Mouse (Mus musculus) heart, postnatal 10 days (tissue): ENCODE data around the gene Ckmt2. TPM values are rescaled to one million over a fixed set of nuclear protein-coding genes. Genes with fewer than 3 reads are reported as not detected.

ENCODE experiments used
- DNase-seq, 2 experiments: peaks; one replicate each; pipeline ENCODE4 v3.0.0; 2021
- intact Hi-C: fragments of 180-260 bp; cut with DNase I; formaldehyde crosslinking; loops from one replicate; pipeline ENCODE4 v1.15.1; 2025
- total RNA-seq, 2 experiments: library from RNA; stranded (reverse); gene quantifications; 2 replicates each; pipeline ENCODE4 v1.2.3; 2021

The Ckmt2 gene
- 100 to 1,000 TPM; 867 to 929 TPM for total RNA-seq

DNA sequence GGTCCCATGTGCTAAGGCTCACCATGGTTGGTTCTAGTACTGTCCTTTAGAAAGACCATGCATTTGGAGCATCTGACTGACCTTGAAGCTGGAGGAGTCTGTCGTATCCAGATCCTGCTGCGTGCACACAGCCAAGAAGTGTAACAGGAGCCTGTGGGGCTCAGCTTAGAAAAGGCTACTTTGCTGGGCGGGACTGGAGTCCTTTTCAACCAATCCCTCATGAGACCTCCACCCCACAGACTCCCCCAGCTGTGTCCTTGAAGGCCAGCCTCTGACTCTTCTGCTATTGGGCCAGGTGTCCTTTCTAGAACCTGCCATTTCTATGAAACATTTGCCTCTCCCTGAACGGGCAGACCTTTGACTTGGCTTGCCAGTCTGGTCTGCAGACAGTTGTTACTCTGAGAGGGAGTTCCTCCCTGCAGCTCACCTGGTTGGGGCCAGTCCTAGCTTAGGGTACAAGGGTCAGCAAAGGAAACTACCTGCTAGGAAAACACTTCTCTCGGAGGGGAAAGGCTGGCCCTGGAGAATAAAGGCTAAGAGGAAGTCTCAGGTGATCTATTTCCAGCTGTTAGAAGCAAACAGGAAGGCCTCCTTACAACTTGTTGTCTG lies at the start of gene Ckmt2:
TSS of gene Ckmt2 (minus strand) at position 145 of the 609 bp plus-strand sequence.
- intact Hi-C loops = no loop called here
- peak; percentile 80 to 83 for DNase-seq

GRCm38 (mm10) chr13:91921010-91921409 lies 44.3 kb upstream of the Ckmt2 start:
- intact Hi-C loops = no loop called here

GRCm38 (mm10) chr13:91918764-91919163 lies 42.1 kb upstream of the Ckmt2 start:
- DNase-seq = no peak
- intact Hi-C loops = no loop called here

More at GRCm38 (mm10) chr13:91921010-91921409, 44.3 kb upstream of the Ckmt2 start:
- DNase-seq = no peak

DNA sequence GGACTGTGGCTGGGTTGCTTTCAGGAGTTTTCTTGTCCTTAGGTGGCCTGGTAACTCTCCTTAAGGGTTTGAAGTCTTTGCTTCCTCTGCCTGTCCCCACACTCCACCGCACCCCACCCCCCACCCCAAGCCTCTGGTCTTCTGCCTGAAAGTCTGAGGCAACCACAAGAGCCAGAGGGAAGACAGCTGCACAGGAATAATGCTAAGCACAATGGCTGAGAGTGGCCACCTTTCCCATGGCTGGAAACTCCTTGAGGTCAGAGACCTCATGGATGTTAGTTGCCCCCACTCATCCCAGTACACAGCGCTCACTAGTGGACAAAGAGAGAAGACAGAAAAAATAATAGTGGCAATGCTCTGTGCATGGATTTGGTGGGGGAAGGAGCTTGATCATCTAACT lies 41.1 kb upstream of the Ckmt2 start:
- DNase-seq = no peak
- intact Hi-C loops = no loop called here

DNA sequence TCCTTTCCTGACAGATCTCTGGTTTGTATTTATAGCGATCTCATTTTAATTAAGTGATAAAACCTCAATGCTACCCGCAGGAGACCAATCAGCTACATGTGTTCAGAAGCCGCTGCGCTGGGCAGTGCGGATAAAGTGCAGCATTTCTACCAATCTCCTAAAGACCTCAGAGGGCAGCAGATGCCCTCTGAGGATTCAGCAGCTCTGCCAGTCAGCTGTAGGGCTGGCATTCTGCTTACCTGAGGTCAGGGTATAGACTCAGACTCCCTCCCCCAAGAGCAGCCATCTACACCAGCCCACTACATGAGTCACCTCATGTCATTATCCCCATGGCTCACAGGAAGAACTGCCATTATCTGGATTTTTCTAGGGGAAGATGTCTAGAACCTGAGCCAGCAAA lies 39.6 kb upstream of the Ckmt2 start:
- no peak for DNase-seq
- intact Hi-C loops = no loop called here

- peak; percentile 27 to 38 for DNase-seq
- intact Hi-C loops = no loop called here
Observed at GRCm38 (mm10) chr13:91915582-91916239, 39.0 kb upstream of the Ckmt2 start.

GRCm38 (mm10) chr13:91915192-91915581 lies 38.5 kb upstream of the Ckmt2 start:
- DNase-seq = no peak
- intact Hi-C loops = no loop called here

- DNase-seq = no peak
- intact Hi-C loops = no loop called here
Observed at GRCm38 (mm10) chr13:91911652-91912051, 35.0 kb upstream of the Ckmt2 start.

DNA sequence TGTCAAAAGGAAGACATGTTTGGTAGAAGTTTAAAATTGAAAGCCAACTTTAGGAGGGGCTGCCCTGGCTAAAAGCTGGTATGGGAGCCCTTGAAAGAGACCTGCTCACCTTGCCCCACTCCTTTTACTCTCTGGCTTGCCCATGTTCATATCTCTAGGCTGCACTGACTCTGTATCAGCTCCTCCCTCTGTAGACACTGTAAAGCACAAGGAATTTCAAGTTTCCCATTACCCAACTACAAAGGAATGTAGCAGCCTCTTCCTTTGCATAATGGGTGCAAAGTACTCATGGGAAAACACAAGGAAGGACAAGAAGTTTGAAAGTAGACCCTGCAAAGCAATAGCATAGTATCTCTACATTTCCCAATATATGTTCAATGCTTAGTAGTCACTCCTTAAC lies 34.5 kb upstream of the Ckmt2 start:
- intact Hi-C loops = no loop called here
- no peak for DNase-seq

DNA sequence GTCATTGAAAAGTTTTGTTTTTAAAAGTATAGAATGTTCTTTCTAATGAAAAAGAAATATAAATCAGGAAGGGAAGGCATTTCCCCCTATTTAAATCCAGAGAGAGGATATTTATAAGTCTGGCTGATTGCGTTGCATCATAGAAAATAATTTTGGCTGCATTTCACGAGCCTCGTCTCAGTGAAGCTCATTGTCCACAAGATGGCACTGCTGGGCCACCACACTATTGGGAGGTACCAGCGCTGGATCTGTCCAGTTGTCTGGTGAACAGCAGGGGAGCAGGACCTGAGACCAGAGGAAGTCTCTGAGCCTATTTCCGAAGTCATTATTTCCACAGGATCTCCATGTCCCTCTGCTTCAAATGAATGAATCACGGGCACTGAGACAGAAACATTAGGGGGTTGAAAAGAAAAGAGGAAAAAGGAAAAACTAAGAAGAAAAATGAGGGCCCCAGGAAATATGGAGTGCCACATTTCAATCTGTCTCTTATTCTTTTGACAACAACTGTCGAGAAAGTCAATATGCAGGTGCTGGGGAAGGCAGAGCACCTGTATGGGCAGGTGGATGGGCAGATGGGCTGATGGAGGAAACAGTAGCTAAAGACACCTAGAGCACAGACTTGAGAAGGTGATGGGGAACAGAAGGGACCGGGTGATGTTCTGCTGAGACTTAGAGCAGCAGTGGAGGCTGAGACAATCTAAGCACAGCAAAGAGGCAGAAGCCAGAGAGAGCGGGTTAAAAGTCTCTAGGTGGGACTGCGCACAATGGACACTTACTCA lies 31.7 kb upstream of the Ckmt2 start:
- intact Hi-C loops = loop anchor here (1.0 to 10.0 kb wide), 3 partner anchors 430 to 826 kb away; no protein-coding TSS in a partner anchor
- peak; percentile 89 to 91 for DNase-seq

GRCm38 (mm10) chr13:91906338-91906737 lies 29.7 kb upstream of the Ckmt2 start:
- no peak for DNase-seq
- intact Hi-C loops = loop anchor here (10.0 kb wide), 1 partner anchor 828 kb away; no protein-coding TSS in a partner anchor

DNA sequence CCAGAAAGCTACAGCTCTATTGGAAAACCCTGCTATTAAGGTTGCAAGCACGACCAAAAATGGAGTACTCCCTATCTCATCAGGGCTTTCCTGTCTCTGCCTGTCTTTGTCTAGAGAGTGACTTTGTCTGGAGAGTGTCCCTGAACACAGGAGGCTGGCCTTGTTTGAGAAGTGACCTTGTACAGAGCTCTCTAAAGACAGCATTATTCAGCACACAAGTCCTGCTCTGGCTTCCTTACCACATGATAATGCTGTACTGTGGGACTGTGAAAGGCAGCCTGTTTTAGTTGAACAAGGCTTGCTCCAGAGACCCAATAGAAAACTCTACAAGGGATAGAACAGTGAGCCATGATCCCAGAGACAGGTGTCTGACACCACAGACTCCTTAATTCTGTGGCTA lies 19.8 kb upstream of the Ckmt2 start:
- intact Hi-C loops = no loop called here
- no peak for DNase-seq

GRCm38 (mm10) chr13:91893132-91893531 lies 16.4 kb upstream of the Ckmt2 start:
- DNase-seq = peak; percentile 24 to 39
- intact Hi-C loops = no loop called here

GRCm38 (mm10) chr13:91890031-91890619 lies 13.4 kb upstream of the Ckmt2 start:
- no peak for DNase-seq
- intact Hi-C loops = no loop called here

- intact Hi-C loops = no loop called here
- DNase-seq = no peak
Observed at GRCm38 (mm10) chr13:91884714-91885386, 8.2 kb upstream of the Ckmt2 start.

GRCm38 (mm10) chr13:91881837-91882480 lies 5.3 kb upstream of the Ckmt2 start:
- DNase-seq = peak; percentile 38 to 70
- intact Hi-C loops = no loop called here

DNA sequence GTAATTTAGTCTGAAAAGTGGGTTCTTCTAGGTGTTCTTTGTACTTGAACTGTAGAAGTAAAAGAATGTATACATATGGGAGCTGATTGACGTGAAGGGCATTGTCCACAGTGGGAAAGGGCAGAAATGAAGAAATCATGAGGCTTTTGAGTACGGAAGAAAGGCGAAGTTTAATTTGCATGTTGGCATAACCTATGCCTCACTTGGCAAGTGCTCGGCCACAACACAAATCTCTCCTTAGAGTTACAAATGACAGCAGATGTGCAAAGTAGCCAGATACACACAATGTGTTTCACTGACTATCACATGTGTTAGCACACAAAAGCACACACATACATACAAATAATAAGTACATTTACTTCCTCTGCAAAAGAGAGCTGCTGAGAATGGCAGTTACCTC lies 3.6 kb upstream of the Ckmt2 start:
- no peak for DNase-seq
- intact Hi-C loops = no loop called here

- peak; percentile 16 to 22 for DNase-seq
- intact Hi-C loops = no loop called here
Observed at GRCm38 (mm10) chr13:91877996-91878395, 1.3 kb upstream of the Ckmt2 start.

GRCm38 (mm10) chr13:91877350-91877749 lies 665 bp upstream of the Ckmt2 start:
- intact Hi-C loops = no loop called here
- peak; percentile 65 to 77 for DNase-seq

GRCm38 (mm10) chr13:91875581-91875980 lies 1.1 kb downstream of the Ckmt2 start:
- intact Hi-C loops = no loop called here
- DNase-seq = peak; percentile 38 to 46
